Mouse (Mus musculus): ENCODE measurements around the gene Ybx2. TPM values are rescaled to one million over a fixed set of nuclear protein-coding genes. Genes with fewer than 3 reads are reported as not detected.

The Ybx2 gene
- total and polyA plus RNA-seq, 2 experiments from 2014 or later: 2.5 to 22.8 TPM

DNA sequence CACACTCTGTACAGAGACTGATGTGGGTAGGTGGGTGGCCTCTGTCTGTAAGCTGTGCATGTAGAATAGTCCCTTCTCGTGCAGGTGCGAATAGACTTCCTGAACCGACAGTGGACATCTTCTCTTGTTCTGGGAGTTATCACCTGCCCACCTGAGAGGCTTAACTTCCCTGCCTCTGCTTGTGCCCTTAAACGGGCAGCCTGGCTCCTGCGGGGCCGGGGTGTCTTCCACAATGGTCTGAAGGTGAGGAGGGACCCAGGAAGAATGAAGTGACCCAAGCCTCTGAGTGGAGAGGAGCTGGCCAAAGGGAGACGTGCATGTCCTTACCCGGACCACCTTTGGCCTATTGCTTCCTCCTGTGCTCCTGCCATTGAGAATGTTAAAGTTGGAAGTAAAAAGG lies 25.4 kb upstream of the Ybx2 start:
- WGBS: 95% methylated on average over 8 of the region's 8 CpGs
- Histone ChIP-seq H3K4me1 (ENCODE audit: insufficient read depth) (peaks cover 5% of the 10 kb centered on the region; the same call in 1 of the 2 replicates), H3K27ac (ENCODE audit: low read depth, low read length) (no peak overlapping the region), H3K9ac (no peak overlapping the region), H3K36me3 (ENCODE audit: insufficient read depth) (peaks cover 89% of the 10 kb centered on the region), H3K27me3 (ENCODE audit: insufficient read depth, low read length) (no peaks in the 10 kb centered on the region), H3K4me2 (ENCODE audit: low read depth) (no peak overlapping the region), H3K9me3 (ENCODE audit: low read length) (no peaks in the 10 kb centered on the region), H3K4me3 (ENCODE audit: low read depth, low read length) (no peak overlapping the region)
- ATAC-seq: no peak
- no peak for DNase-seq
- TF ChIP-seq CTCF (IDR thresholded peaks at IDR 0.05; ENCODE audit: low read depth): no peak

GRCm38 (mm10) chr11:69910781-69911560 lies 24.6 kb upstream of the Ybx2 start:
- no peaks in the 10 kb centered on the region for H3K27me3 ChIP-seq (ENCODE audit: insufficient read depth, low read length)
- H3K4me2 ChIP-seq (ENCODE audit: low read depth): no peak overlapping the region
- no peak for DNase-seq
- no peak overlapping the region for H3K9ac ChIP-seq
- WGBS: 93% methylated on average over 17 of the region's 17 CpGs
- peaks cover 5% of the 10 kb centered on the region; the same call in 1 of the 2 replicates for H3K4me1 ChIP-seq (ENCODE audit: insufficient read depth)
- no peak overlapping the region for H3K27ac ChIP-seq (ENCODE audit: low read depth, low read length)
- peaks cover 89% of the 10 kb centered on the region for H3K36me3 ChIP-seq (ENCODE audit: insufficient read depth)
- H3K9me3 ChIP-seq (ENCODE audit: low read length): no peaks in the 10 kb centered on the region
- H3K4me3 ChIP-seq (ENCODE audit: low read depth, low read length): no peak overlapping the region
- TF ChIP-seq CTCF (IDR thresholded peaks at IDR 0.05; ENCODE audit: low read depth): no peak
- ATAC-seq: no peak

DNA sequence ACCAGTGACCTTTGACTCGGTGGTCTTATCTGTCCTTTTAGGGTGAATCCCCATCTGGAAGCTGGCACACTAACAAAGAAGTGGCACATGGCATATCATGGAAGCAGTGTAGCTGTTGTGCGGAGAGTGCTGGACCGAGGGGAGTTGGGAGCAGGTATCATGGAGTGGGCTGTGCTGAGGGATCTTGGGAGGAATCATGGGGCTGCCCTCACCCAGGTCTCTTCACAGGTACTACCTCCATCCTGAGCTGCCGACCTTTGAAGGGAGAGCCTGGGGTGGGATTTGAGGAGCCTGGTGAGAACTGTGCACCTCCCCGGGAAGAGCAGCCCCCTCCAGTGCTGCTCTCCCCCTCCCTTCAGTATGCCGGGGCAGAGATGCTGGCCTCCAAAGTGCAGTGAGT lies 23.9 kb upstream of the Ybx2 start:
- no peak overlapping the region for H3K4me2 ChIP-seq (ENCODE audit: low read depth)
- H3K27me3 ChIP-seq (ENCODE audit: insufficient read depth, low read length): no peaks in the 10 kb centered on the region
- H3K4me1 ChIP-seq (ENCODE audit: insufficient read depth): peaks cover 5% of the 10 kb centered on the region; the same call in 1 of the 2 replicates
- 89% methylated on average over 6 of the region's 6 CpGs for WGBS
- DNase-seq (no peak), ATAC-seq (no peak)
- peaks cover 89% of the 10 kb centered on the region for H3K36me3 ChIP-seq (ENCODE audit: insufficient read depth)
- H3K9me3 ChIP-seq (ENCODE audit: low read length): no peaks in the 10 kb centered on the region
- no peak overlapping the region for H3K27ac ChIP-seq (ENCODE audit: low read depth, low read length)
- TF ChIP-seq CTCF (IDR thresholded peaks at IDR 0.05; ENCODE audit: low read depth): no peak
- H3K9ac ChIP-seq: no peak overlapping the region
- H3K4me3 ChIP-seq (ENCODE audit: low read depth, low read length): no peak overlapping the region

- no peak overlapping the region for H3K27ac ChIP-seq (ENCODE audit: low read depth, low read length)
- H3K9ac ChIP-seq: no peak overlapping the region
- peaks cover 88% of the 10 kb centered on the region for H3K36me3 ChIP-seq (ENCODE audit: insufficient read depth)
- TF ChIP-seq CTCF (IDR thresholded peaks at IDR 0.05; ENCODE audit: low read depth): no peak
- DNase-seq (peak; percentile 5), ATAC-seq (no peak)
- H3K4me1 ChIP-seq (ENCODE audit: insufficient read depth): peaks cover 5% of the 10 kb centered on the region; the same call in 1 of the 2 replicates
- 80% methylated on average over 15 of the region's 15 CpGs for WGBS
- H3K4me3 ChIP-seq (ENCODE audit: low read depth, low read length): peak overlapping the region; percentile 72
- H3K9me3 ChIP-seq (ENCODE audit: low read length): no peaks in the 10 kb centered on the region
- no peaks in the 10 kb centered on the region for H3K27me3 ChIP-seq (ENCODE audit: insufficient read depth, low read length)
- H3K4me2 ChIP-seq (ENCODE audit: low read depth): peak overlapping the region; percentile 99
Observed at GRCm38 (mm10) chr11:69912716-69913530, 22.7 kb upstream of the Ybx2 start.

GRCm38 (mm10) chr11:69913554-69914371 lies 21.8 kb upstream of the Ybx2 start, which contains the start of gene Gps2:
Gene Gps2, plus strand, starts transcription at chr11:69913888.
- no peaks in the 10 kb centered on the region for H3K9me3 ChIP-seq (ENCODE audit: low read length)
- H3K36me3 ChIP-seq (ENCODE audit: insufficient read depth): peaks cover 87% of the 10 kb centered on the region
- DNase-seq: peak; percentile 97
- H3K4me1 ChIP-seq (ENCODE audit: insufficient read depth): peaks cover 5% of the 10 kb centered on the region; the same call in 1 of the 2 replicates
- WGBS: 2% methylated on average over 51 of the region's 61 CpGs
- no peak for TF ChIP-seq CTCF (IDR thresholded peaks at IDR 0.05; ENCODE audit: low read depth)
- no peaks in the 10 kb centered on the region for H3K27me3 ChIP-seq (ENCODE audit: insufficient read depth, low read length)
- H3K27ac ChIP-seq (ENCODE audit: low read depth, low read length): peak within 1 kb of the TSS; percentile 88
- H3K4me3 ChIP-seq (ENCODE audit: low read depth, low read length): peak within 1 kb of the TSS; percentile 72
- peak; percentile 97 for ATAC-seq
- H3K4me2 ChIP-seq (ENCODE audit: low read depth): peak within 1 kb of the TSS; percentile 99
- peak within 1 kb of the TSS; percentile 86 for H3K9ac ChIP-seq

DNA sequence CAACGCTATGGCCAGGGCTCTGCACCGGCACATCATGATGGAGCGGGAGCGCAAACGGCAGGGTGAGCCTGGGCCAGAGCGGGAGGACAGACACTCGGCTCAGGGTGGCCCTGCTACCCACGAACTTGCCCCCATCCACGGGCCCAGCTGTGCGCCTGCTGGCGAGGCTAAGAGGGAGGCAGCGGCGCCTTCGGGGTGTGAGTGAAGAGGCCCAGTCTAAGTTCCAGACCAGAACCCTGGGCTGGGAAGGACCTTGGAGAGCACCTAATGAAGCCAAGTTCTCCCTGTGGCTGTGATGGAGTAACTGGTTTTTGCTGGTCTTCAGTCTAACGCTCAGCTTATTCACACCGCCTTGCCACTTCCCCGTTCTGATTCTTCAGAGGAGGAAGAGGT lies 21.2 kb upstream of the Ybx2 start:
- peak overlapping the region; percentile 88 for H3K27ac ChIP-seq (ENCODE audit: low read depth, low read length)
- H3K4me3 ChIP-seq (ENCODE audit: low read depth, low read length): peak overlapping the region; percentile 72
- WGBS: 2% methylated on average over 17 of the region's 17 CpGs
- H3K9ac ChIP-seq: peak overlapping the region; percentile 86
- H3K27me3 ChIP-seq (ENCODE audit: insufficient read depth, low read length): no peaks in the 10 kb centered on the region
- peaks cover 87% of the 10 kb centered on the region for H3K36me3 ChIP-seq (ENCODE audit: insufficient read depth)
- H3K4me2 ChIP-seq (ENCODE audit: low read depth): peak overlapping the region; percentile 99
- DNase-seq: no peak
- peaks cover 7% of the 10 kb centered on the region for H3K4me1 ChIP-seq (ENCODE audit: insufficient read depth)
- no peak for TF ChIP-seq CTCF (IDR thresholded peaks at IDR 0.05; ENCODE audit: low read depth)
- no peaks in the 10 kb centered on the region for H3K9me3 ChIP-seq (ENCODE audit: low read length)
- ATAC-seq: no peak
